Mouse (Mus musculus): ENCODE results near the gene Tfip11.

Tfip11 gene

DNA sequence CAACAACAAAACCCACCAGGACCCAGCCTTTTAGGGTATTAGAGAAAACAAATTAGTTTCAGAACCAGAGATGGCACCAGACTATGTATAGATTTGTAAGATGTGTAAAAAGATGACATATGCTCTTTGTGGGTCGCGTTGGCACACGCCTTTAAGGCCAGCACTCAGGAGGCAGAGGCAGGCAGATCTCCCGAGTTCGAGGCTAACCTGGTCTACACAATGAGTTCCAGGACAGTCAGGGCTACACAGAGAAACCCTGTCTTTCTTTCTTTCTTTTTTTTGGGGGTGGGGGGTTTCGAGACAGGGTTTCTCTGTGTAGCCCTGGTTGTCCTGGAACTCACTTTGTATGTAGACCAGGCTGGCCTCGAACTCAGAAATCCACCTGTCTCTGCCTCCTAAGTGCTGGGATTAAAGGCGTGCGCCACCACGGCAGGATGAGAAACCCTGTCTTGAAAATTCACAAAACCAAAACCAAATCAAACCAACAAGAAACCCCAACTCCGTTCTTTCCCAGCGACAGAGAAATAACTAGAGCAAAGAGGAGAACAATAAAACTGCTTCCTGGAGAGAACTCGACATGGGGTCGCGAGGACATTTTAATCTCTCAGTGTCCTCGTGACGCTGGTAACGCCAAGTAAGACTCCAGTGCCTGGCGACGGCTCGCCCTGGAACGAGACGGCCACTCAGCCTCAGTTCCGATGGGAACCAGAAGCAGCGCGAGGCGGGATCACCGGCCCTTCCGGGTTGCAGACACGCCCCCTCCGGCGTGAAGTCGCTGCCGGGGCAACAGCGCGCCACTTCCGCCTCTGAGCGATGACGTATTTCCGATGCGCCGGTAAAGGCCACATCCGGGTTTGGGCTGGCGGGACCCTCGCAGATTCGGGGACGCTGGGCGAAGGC is at the start of gene Tfip11:
Gene Tfip11, plus strand, starts transcription at position 813 of the 900 bp plus-strand sequence.
- peak; percentile 98 for DNase-seq (ENCODE audit: low read depth, low spot score)

DNA sequence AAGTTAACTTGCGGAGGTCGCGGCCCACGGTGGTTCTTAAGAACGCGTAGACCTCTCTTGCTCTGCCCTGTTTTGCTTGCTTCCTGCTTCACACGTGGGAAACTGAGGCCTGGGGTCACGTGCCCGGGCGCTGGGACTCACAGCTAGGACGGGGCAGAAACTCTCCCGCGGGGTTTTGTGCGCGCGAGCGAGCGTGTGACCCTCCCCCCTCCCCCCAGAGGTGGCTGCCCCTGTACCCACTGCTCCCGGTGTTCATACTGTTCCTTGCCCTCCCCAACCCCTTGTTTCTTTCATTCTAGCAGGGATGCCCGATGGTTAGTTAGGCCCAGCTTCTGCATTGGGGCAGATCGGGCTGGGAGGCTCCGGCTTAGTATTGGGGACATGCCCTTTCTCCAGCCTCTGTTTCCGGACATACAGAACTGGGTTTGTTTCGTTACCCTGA is 49.2 kb upstream of the Tfip11 start:
- no peak for DNase-seq (ENCODE audit: low read depth, low spot score)

DNA sequence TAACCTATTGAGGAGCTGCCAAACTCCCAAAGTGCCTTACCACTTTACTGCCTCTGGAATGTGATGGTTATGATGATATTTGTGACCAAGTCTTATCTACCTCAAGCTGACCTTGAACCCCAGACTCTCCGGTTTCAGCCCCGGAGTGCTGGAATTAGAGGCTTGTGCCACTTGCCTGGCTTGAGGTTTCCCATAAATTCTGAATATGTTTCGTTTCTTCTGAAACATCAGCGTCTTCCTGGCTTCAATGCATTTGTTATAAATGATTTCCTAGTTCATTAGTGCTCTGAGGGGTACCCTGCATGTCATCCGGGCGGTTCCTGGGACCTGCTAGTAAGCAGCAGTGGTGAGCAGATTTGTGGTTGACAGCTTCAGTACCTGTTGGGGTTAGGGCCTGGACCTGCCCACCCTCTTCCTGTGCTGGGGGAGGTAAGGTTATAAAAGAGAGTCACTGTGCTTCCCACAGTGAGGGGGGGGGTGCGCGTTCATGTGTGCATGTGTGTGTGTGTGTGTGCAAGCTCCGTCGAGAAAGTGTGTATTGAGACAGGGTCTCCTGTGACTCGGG is 48.2 kb upstream of the Tfip11 start:
- no peak for DNase-seq (ENCODE audit: low read depth, low spot score)

DNA sequence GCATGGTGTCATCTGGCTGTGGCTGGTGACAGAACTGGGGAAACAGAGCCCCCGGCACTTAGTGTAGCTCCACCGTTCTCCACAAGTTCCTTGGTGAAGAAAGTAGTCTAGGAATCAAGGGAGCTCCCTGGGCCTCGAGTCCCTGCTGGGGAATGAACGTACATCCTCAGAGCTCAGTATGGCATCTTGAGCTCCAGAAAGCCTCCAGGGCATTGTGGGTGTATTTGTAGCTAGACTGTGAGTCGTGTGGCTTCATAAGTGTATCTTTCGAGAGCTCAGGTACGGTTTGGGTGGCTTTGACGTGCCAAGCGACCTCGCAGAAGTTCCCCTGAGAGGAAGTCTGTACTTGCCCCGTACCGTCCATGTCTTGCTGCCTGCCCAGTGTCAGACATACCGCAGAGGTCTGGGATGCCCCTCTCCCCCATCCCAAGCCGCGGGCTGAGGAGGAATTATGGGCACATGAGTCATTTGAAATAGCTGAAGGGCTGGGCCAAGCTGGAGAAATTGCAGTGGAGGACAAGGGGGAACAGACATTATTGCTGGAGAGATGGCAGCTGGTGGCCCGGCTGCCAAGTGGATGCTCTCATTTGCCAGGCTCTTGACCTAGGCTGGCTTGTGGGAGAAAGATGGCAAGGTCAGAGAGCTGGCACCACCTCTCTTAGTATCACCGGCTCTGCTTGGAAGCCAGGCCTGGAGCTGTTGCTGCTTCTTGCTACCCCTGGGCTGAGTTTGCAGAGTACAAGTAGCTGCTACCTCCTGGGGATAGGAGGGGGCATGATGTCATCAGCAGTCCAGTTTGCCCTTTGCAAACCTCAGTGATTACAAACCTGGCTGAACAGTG is 46.8 kb upstream of the Tfip11 start:
- DNase-seq (ENCODE audit: low read depth, low spot score): peak; percentile 65

DNA sequence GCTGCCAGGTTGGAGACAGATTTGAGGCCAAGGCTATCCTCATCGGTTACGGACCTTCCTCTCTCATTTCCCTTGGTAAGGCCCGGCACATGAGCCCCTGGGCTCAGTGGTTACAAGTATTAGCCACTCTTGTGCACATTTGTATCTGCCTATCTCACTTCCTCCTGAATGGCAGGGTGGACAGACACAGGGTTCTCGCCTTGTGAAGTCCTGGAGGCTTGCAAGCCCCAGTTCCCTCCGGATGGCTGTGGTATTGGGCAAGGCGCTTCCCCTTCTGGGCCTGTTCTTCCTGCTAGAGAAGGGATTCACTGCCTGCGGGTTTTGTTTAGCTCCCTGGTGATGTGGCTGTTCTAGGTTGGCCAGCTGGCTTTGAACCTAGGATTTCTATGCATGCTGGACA is 46.0 kb upstream of the Tfip11 start:
- DNase-seq (ENCODE audit: low read depth, low spot score): peak; percentile 61

DNA sequence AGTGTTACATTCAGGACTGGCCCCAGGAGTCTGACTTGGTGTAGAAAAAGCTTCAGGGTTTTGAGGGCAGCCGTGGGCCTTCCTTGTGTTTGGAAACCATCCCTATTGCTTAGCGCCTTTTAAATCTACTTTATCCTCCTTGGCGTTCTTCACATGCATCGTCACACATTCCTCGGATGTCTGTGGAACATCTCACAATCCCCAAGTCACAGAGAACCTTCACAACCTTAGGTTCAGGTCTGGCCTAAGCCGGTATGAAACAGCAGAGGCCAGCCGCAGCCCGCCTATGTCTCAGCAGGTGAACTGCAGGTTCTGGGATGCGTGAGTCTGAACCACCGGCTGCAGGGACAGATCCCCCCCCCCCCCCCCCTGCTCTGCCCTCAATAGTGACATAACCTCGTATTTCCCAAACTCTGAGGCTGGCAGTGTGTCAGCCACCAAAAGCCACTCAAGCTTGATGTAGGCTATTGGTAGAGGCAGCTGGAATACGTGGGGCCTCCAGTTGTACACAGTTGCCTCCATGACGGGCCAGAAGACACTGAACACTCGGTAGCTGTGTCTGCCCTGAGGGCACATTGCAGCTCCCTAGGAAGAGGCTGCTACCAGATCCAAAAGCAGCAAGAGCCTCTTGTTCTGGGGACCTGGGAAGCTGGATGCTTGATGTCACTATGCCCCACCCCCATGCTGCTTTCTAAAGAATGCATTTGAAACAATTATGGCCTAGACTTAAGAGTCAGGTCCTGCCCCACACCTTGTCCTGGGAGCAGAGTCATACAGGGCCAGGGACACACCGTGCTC is 45.1 kb upstream of the Tfip11 start:
- no peak for DNase-seq (ENCODE audit: low read depth, low spot score)

DNA sequence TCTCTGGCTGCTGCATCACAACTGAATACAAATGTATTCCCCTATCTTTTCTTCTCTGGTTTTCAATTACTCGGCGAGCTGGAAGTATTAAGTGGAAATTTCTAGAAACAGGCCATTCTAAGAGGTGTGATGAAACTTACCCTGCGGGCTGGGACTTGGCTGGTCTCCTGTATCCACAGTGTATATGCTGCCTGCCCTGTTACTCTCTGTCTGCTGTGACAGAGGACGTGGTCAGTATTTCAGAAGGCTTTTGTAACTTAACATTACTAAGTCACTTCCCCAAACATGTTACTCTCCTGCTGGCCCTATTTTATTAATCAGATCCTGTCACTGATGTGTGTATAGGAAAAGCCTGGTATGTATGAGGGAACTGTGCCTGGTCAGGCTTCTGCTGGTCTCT is 44.5 kb upstream of the Tfip11 start:
- no peak for DNase-seq (ENCODE audit: low read depth, low spot score)

DNA sequence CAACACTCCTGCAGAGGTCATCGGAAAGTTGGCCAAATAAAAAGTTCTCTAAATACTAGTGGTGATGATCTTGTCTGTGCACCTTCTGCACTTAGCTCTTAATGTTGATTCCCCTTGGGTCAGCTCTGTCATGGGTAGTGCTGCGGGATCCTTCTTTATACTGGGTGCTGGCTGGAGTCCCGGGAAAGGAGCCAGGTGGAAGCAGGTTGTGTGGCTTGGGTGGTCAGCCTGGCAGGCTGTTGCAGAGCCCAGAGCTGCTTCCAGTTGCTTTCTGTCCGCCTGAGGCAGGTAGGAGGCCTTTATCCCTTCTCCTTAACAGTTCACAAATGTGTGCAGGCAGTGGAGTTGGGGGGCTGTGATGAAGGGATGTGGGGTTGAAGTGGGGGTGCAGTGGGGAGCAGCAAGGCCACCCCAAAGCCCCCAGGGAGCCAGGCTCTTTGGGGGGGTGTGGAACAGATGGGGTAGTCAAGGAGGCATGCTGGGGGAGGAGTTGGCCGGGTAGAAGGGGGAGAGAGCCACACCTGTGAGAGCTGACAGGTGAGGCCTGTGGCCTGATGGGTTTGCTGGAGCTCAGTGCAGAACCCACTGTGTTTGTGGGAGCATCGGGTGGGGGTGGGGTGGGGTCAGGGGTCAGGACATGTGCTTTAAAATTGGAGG is 43.9 kb upstream of the Tfip11 start:
- no peak for DNase-seq (ENCODE audit: low read depth, low spot score)

DNA sequence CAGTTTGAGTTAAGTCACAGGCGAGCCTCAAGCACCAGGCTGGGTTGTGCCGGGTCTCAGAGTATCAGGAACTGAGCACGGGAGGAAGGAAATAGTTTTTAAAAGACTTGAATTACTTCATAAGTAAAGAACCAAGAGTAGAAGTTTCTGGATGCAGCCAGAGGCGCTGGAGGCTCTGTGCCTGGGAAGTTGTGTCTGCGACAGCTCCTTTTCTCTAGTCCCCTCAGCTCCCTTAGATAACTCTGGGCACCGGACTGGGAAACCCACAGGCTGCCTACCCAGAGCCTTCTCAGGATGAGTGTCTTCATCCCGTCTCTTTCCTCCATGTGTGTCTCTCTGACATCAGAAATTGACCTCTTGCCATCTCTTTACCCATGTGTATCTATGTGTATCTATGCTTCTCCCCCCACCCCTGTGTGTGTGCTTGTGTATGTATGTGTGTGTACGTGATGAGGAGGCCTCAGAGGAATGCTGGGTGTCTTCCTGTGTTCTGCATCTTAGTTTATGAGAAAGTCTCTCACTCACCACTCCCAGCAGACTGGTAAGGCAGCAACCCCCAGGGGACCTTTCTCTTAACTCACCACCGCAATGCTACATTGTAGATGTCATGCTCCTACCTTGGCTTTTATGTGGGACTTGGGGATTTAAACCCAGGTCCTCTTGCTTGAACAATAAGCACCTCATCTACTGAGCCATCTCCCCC is 43.2 kb upstream of the Tfip11 start:
- no peak for DNase-seq (ENCODE audit: low read depth, low spot score)

DNA sequence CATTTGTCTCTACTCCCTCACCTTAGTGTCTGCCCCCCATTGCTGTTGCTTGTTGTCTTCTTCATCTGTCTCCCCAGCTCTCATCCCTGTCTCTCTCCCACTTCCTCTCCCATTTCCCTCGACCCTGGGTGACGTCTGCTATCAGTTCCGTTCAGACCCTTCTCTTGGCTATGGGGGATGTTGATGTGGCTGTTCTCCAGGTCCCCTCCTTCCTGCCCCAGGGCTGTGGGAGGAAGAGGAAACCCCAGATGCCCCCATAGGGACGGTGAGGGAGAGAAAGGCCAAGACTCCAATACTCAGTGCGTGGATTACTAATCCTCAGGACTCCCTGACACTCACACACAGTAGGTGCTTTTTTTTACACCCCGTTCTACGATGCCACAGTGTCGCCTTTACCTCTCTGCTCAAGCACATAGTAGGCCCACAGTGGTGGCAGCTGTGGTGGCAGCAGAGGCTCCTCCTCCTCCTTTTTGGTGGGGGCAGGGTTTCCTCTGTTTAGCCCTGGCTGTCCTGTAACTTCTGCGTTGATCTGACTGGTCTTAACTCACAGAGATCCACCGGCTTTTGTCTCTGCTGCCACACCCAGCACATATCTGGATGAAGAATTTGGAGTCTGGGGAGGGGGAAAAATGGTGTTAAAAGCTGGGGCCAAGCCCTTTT is 42.5 kb upstream of the Tfip11 start:
- DNase-seq (ENCODE audit: low read depth, low spot score): no peak

DNA sequence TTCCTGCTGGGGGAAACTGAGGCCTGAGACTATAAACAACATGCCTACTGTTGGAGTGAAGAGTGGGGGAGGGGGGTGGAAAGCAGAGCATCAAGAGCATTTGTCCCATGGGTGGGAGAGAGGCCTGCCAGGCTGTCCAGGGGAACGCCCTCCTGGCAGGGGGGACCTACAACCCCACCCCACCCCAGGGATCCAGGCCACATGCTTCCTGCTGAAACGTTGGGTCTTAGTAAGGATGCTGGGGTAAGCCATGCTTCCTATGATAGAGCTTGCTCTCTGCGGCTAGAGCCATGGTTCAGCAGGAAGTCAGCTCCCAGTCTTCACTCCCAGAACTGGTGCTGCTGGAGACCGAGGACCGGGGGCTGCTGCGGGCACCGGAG is 42.0 kb upstream of the Tfip11 start:
- no peak for DNase-seq (ENCODE audit: low read depth, low spot score)

DNA sequence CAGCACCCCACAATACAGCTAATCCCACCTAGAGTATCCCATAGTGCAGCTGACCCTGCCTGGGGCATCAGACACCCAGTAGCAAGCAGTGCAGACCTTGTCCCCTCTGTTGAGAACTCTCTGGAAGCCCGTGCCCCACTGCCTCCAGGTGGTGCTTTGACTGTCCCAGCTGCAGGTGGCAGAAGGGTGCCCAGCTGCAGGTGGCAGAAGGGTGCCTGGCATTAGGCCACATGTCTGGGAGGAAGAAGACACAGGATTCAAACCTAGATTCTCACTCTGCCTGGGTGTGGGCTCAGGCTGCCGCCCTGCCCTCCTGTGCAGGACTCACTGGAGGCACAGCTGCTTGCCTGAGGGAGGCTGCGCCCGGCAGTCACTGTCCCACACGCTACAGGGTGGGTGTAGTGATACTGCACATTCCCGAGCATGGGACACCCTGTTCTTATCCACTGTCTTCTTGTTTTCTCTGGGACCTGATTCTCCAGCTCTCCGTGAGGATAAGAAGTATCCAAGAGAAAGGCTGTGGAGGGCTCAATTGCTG is 40.5 kb upstream of the Tfip11 start:
- DNase-seq (ENCODE audit: low read depth, low spot score): no peak

DNA sequence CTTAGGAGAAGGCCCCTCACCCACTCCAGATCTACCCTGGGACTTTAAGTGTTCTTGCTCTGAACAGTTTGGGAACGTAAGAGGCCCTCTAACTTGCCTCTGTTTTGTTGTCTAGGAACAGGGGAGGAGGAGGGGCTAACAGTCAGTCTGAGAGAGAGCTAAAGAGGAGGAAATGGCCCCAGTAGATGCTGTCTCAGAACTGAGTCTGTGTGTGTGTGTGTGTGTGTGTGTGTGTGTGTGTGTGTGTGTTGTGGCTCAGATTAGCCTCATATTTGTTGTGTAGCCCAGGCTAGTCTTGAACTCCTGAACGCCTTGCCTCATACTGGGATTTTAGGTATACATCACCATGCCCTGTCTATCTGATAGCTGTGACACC is 39.6 kb upstream of the Tfip11 start:
- DNase-seq (ENCODE audit: low read depth, low spot score): no peak

DNA sequence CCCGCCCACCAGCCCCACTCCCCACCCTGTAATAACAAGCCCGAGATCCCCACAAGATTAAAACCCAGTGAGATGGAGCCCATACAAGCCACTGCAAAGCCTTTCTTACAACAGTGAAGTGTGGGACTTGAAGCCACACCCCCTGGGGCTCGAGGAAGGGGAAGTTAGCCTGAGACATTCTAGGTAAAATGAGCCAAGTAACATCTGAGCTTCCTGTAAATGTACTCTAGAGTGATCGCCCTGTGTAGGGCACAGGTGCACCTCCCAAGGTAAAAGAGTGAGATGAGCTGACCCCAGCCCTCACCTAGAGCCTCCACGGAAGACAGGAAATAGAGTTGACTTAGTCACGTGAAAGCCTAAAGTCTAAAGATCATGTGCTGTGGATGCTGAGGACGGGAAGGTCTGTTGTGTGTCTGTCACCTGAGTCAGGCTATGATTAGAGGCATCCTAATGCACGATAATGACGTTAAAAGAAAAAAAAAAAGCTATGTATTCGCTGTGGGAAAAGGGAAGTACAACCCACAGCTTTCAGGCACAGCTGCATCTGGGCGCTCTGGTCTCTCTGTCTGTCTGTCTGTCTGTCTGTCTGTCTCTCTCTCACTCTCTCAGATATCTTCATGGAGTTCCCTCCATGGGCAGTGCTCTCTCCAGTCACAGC is 39.0 kb upstream of the Tfip11 start:
- no peak for DNase-seq (ENCODE audit: low read depth, low spot score)

DNA sequence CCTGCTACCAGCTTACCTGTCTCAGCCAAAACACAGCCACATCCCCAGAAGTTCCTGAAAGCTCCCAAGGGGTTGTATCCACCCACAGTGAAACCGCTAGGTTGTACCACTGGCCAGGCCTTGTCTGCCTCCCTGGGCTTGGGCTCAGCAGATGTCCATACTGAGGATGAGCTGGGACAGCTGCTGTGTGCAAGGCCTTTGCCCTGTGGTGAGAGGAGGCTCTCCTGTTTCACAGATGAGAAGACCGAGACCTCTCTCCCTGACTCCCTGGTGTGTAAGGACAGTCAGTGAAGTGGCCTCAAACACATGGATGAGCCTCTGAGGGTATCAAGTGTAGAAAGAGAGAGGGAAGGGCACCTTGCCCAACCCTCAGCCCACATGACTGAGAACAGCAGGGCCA is 38.5 kb upstream of the Tfip11 start:
- DNase-seq (ENCODE audit: low read depth, low spot score): no peak

DNA sequence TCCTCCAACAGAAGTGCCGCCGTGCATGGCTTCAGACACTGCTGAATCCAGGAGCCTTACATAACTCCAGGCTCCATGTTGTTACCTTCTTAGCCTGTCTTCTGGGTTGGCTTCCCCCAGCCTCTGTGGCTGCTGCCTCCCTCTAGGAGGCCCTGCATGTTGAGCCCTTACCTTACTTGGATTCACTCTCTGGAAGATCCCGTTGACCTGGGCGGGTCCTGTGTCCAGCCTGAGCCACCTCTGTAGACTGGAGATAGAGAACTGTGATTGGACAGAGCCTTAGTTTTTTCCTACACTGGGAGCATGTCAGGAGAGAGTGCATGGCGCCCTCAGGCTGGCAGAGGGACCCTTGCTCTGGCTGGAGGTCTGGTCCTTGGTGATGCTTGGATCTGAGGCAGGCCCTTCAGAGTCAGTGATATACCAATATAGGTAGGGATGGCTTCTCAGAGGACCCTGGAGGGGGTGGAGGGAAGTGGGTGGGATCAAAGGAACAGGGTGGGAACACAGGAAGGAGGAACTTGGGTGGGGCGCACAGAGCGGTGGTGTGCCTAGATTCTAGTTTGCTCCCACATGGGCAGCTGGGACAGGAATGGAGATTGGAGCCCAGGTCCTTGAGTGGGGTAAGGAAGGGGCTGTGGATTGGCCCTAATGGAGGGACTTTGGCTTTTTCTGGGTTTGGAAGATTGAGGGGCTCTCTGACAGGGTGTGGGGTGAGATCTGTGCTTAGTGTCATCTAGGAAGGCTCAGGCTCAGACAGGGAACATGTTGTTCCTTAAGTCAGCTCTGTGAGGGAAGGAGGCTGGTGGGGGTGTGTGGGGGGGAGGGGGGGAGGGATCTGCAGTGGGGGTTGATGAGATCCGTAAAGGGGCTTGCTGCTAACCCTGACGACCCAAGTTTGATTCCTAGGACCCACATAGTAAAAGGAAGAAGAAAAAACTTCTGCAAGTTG is 37.7 kb upstream of the Tfip11 start:
- DNase-seq (ENCODE audit: low read depth, low spot score): no peak

DNA sequence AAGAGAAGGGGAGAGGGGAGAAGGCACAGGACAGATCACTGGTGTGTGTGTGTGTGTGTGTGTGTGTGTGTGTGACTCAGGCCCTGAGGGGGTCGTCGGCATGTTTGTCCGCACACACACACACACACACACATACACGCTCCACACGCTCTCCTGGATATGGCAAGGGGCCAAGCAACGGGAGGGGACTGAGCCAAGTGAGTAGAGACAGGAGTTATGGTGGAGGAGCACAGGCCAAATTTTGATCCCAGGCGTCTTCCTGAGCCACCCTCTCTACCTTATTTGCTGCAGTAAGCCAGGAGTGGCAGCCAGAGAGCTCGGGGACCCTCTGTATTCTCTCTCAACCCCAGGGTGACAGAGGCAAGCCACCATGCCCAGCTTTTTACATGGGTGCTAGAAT is 36.9 kb upstream of the Tfip11 start:
- no peak for DNase-seq (ENCODE audit: low read depth, low spot score)

Measured in brain, adult 2 months (tissue).